Comparison of ENCODE assay signal across 27 mouse cellular contexts in the genomic region with DNA sequence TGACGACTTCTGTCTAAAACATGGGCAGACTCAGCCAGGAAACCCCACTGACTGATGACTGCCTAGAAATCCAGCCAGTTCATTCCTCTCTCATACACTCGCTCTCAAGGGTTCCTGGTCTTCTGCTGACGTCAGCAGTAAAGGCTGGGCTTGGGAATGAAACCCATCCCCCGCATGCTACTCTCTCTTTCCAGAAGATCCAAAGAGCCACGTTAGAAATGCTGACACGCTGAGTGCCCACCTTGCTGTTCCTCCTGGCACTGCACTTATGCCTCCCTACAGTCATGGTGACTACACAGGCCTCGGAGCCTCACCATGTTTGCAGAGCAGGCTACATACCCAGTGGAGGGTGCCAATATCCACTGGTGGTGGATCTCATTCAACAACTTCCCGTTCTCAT. TPM values are rescaled to one million over a fixed set of nuclear protein-coding genes. Genes with fewer than 3 reads are reported as not detected.
DNase-seq lines count a peak whose midpoint lies in the region; ATAC-seq and TF ChIP-seq lines count a peak whose summit lies in the region.
"Had no signal": no experiment of that assay in that cellular context is flagged by ENCODE, and none has a peak within 500 bp of the region (broad histone marks: within the 10 kb centered on the region; RNA-seq: fewer than 3 reads in every experiment).

No protein-coding gene starts in this region.

- no peaks in the 10 kb centered on the region for H3K9me3 ChIP-seq in forebrain, postnatal 0 days (ENCODE audit: low read length)
- H3K9me3 ChIP-seq in forebrain, embryonic 11.5 days (ENCODE audit: control insufficient read depth, low read length), result no peaks in the 10 kb centered on the region
- H3K9me3 ChIP-seq: embryonic facial prominence, embryonic 13.5 days; forebrain, embryonic 13.5 days; heart, embryonic 15.5 days; liver, embryonic 13.5 days; lung, embryonic 15.5 days; midbrain, embryonic 15.5 days; neural tube, embryonic 12.5 days had no signal

- H3K4me2 ChIP-seq in forebrain, postnatal 0 days (ENCODE audit: low read depth), result no peak overlapping the region
- H3K4me2 ChIP-seq in forebrain, embryonic 11.5 days (ENCODE audit: low read depth, low read length, severe bottlenecking), result no peak overlapping the region
- H3K4me2 ChIP-seq: embryonic facial prominence, embryonic 13.5 days; forebrain, embryonic 13.5 days; heart, embryonic 15.5 days; liver, embryonic 13.5 days; lung, embryonic 15.5 days; midbrain, embryonic 15.5 days; neural tube, embryonic 12.5 days had no signal

- ATAC-seq in forebrain, postnatal 0 days, result 0 out of 2 replicates have a peak, but pooled peaks have one; percentile 14
- no peak for ATAC-seq in forebrain, embryonic 11.5 days (replicated peaks; ENCODE audit: low FRiP score)
- ATAC-seq: forebrain, embryonic 13.5 days; hindbrain, embryonic 16.5 days; intestine, embryonic 16.5 days; midbrain, embryonic 15.5 days had no signal

- 64% methylated on average over 8 of the region's 8 CpGs for WGBS in forebrain, postnatal 0 days
- WGBS in forebrain, embryonic 11.5 days, result 68% methylated on average over 8 of the region's 8 CpGs

- no peak for TF ChIP-seq CTCF in forebrain, postnatal 0 days (IDR thresholded peaks at IDR 0.05; ENCODE audit: low read depth)
- TF ChIP-seq CTCF in left cerebral cortex, adult 2 months (IDR thresholded peaks at IDR 0.05), result no peak; the same call in 1 of the 2 replicates

- peak; percentile 56 for DNase-seq in cerebellum, adult 11-12 months
- no peak for DNase-seq in cerebellum, postnatal 36 days
- no peak for DNase-seq in forebrain, postnatal 0 days
- no peak for DNase-seq in forebrain, embryonic 11.5 days (ENCODE audit: low spot score)
- DNase-seq in lung, postnatal 10 days, result peak; percentile 43
- DNase-seq in lung, postnatal 36 days, result no peak
- DNase-seq in gastrocnemius, postnatal 10 days, result no peak
- DNase-seq in left cerebral cortex, adult 2 months (ENCODE audit: extremely low spot score in 1 of 2, low spot score in 2 of 2), result no peak
- DNase-seq: adrenal gland, postnatal 36 days; gastrocnemius, adult 2 months; heart, postnatal 36 days; kidney, adult 9 months; kidney, postnatal 25 days; liver, embryonic 13.5 days; right cerebral cortex, postnatal 14 days had no signal

- H3K9ac ChIP-seq in forebrain, postnatal 0 days, result no peak overlapping the region
- no peak overlapping the region for H3K9ac ChIP-seq in forebrain, embryonic 11.5 days (ENCODE audit: low read length)
- H3K9ac ChIP-seq: embryonic facial prominence, embryonic 13.5 days; forebrain, embryonic 13.5 days; heart, embryonic 15.5 days; liver, embryonic 13.5 days; lung, embryonic 15.5 days; midbrain, embryonic 15.5 days; neural tube, embryonic 12.5 days had no signal

- intact Hi-C loops in left cerebral cortex, adult 2 months (cut with DNase I), result no loop called here

- H3K4me3 ChIP-seq in forebrain, postnatal 0 days (ENCODE audit: low read depth, low read length), result no peak overlapping the region
- no peak overlapping the region for H3K4me3 ChIP-seq in forebrain, embryonic 11.5 days (ENCODE audit: low read depth, low read length)
- no peak overlapping the region for H3K4me3 ChIP-seq in left cerebral cortex, adult 2 months
- H3K4me3 ChIP-seq: embryonic facial prominence, embryonic 13.5 days; erythroblast, embryonic 14.5 days; forebrain, embryonic 13.5 days; gastrocnemius, adult 2 months; heart, embryonic 15.5 days; layer of hippocampus, adult 2 months; liver, embryonic 13.5 days; lung, embryonic 15.5 days; megakaryocyte, embryonic 14.5 days; midbrain, embryonic 15.5 days; neural tube, embryonic 12.5 days had no signal

- H3K27ac ChIP-seq in forebrain, postnatal 0 days (ENCODE audit: low read depth, low read length), result no peak overlapping the region
- H3K27ac ChIP-seq in forebrain, embryonic 11.5 days (ENCODE audit: low read depth, low read length), result no peak overlapping the region
- H3K27ac ChIP-seq in left cerebral cortex, adult 2 months, result no peak overlapping the region
- H3K27ac ChIP-seq: embryonic facial prominence, embryonic 13.5 days; forebrain, embryonic 13.5 days; gastrocnemius, adult 2 months; heart, embryonic 15.5 days; layer of hippocampus, adult 2 months; liver, embryonic 13.5 days; midbrain, embryonic 15.5 days; neural tube, embryonic 12.5 days had no signal

- H3K27me3 ChIP-seq in forebrain, postnatal 0 days (ENCODE audit: insufficient read depth, low read length), result no peaks in the 10 kb centered on the region
- H3K27me3 ChIP-seq in forebrain, embryonic 11.5 days (ENCODE audit: control insufficient read depth, insufficient read depth, low read length), result no peaks in the 10 kb centered on the region
- H3K27me3 ChIP-seq: embryonic facial prominence, embryonic 13.5 days; heart, embryonic 15.5 days; lung, embryonic 15.5 days; midbrain, embryonic 15.5 days; neural tube, embryonic 12.5 days had no signal

- peaks cover 8% of the 10 kb centered on the region; the same call in 1 of the 2 replicates for H3K36me3 ChIP-seq in forebrain, postnatal 0 days (ENCODE audit: insufficient read depth)
- no peaks in the 10 kb centered on the region for H3K36me3 ChIP-seq in forebrain, embryonic 11.5 days (ENCODE audit: control insufficient read depth, insufficient read depth, low read length)
- H3K36me3 ChIP-seq: embryonic facial prominence, embryonic 13.5 days; heart, embryonic 15.5 days; liver, embryonic 13.5 days; lung, embryonic 15.5 days; midbrain, embryonic 15.5 days; neural tube, embryonic 12.5 days had no signal

- H3K4me1 ChIP-seq in forebrain, postnatal 0 days (ENCODE audit: insufficient read depth), result peaks cover 4% of the 10 kb centered on the region; the same call in 1 of the 2 replicates
- H3K4me1 ChIP-seq in forebrain, embryonic 11.5 days (replicated peaks; ENCODE audit: control insufficient read depth, insufficient read depth, low read length), result peaks cover 25% of the 10 kb centered on the region
- H3K4me1 ChIP-seq: liver, embryonic 13.5 days; megakaryocyte, embryonic 14.5 days had no signal

RNA-seq across cellular contexts. Expression of gene Mtcl1, which starts 41.7 kb away (rescaled TPM):
- 21.4 and 25.7 TPM in 2 replicates for total RNA-seq in forebrain, postnatal 0 days (2014; rRNA removed)
- polyA plus RNA-seq in forebrain, postnatal 0 days (2015; fragmentation: Nextera tagmentation; extraction: Ambion mirVana), result 6.7 and 8.5 TPM in 2 replicates
- 40.0 and 47.3 TPM in 2 replicates for polyA plus RNA-seq in forebrain, embryonic 11.5 days (2014; fragmentation: Nextera tagmentation; extraction: Ambion mirVana)
- 10 to 100 TPM in 1 of 2 experiments, 1 to 10 TPM in 1; 9.3 to 13.1 TPM for total RNA-seq in gastrocnemius, postnatal 10 days (2021)
- total RNA-seq in left cerebral cortex, adult 2 months (2021), result 100 to 1,000 TPM; 103 to 122 TPM
- total RNA-seq: common myeloid progenitor, adult 5-6 weeks had no signal
- polyA plus RNA-seq: erythroblast, embryonic 14.5 days had no signal

Comparison
In these comparisons a context has a peak if more than half of its experiments do, and no peak if none do; other contexts are left out.
1. DNase-seq: peak in cerebellum, adult 11-12 months (single experiment) and lung, postnatal 10 days (single experiment); none in cerebellum, postnatal 36 days (0 of 2), forebrain, postnatal 0 days (single experiment), forebrain, embryonic 11.5 days (single experiment), lung, postnatal 36 days (single experiment), gastrocnemius, postnatal 10 days (single experiment) and left cerebral cortex, adult 2 months (0 of 2).